Comparison of ENCODE assay signal across 8 mouse cellular contexts in genomic region chr17:83972026-83972425, GRCm38 (mm10).
DNase-seq lines count a peak whose midpoint lies in the region; ATAC-seq lines count a peak whose summit lies in the region.

No protein-coding gene starts in this region.

- peaks cover 9% of the 10 kb centered on the region; the same call in 1 of the 2 replicates for H3K4me1 ChIP-seq in kidney, embryonic 14.5 days (ENCODE audit: control insufficient read depth, insufficient read depth, low read length)
- H3K4me1 ChIP-seq in embryonic facial prominence, embryonic 14.5 days (ENCODE audit: control insufficient read depth, insufficient read depth, low read length): peaks cover 7% of the 10 kb centered on the region
- peaks cover 45% of the 10 kb centered on the region for H3K4me1 ChIP-seq in limb, embryonic 13.5 days

- H3K27me3 ChIP-seq in kidney, embryonic 14.5 days (ENCODE audit: control insufficient read depth, insufficient read depth, low read length): no peaks in the 10 kb centered on the region
- H3K27me3 ChIP-seq in embryonic facial prominence, embryonic 14.5 days (replicated peaks; ENCODE audit: control insufficient read depth, insufficient read depth, low read length): no peaks in the 10 kb centered on the region
- H3K27me3 ChIP-seq in limb, embryonic 13.5 days: no peaks in the 10 kb centered on the region

- no peaks in the 10 kb centered on the region for H3K36me3 ChIP-seq in kidney, embryonic 14.5 days (ENCODE audit: control insufficient read depth, insufficient read depth, low read length)
- no peaks in the 10 kb centered on the region for H3K36me3 ChIP-seq in embryonic facial prominence, embryonic 14.5 days (ENCODE audit: control insufficient read depth, insufficient read depth, low read length)
- H3K36me3 ChIP-seq in limb, embryonic 13.5 days: no peaks in the 10 kb centered on the region

- no peaks in the 10 kb centered on the region for H3K9me3 ChIP-seq in kidney, embryonic 14.5 days (ENCODE audit: control insufficient read depth, low read length)
- no peaks in the 10 kb centered on the region for H3K9me3 ChIP-seq in embryonic facial prominence, embryonic 14.5 days (ENCODE audit: control insufficient read depth, low read length)
- no peaks in the 10 kb centered on the region for H3K9me3 ChIP-seq in limb, embryonic 13.5 days

- peak; percentile 53 for ATAC-seq in kidney, embryonic 14.5 days (ENCODE audit: low FRiP score, low TSS enrichment)
- peak; percentile 71 for ATAC-seq in embryonic facial prominence, embryonic 14.5 days (ENCODE audit: low read depth)
- ATAC-seq in limb, embryonic 13.5 days (ENCODE audit: low FRiP score, low read depth): no peak
- no peak for ATAC-seq in erythroid progenitor cell, adult 5-6 weeks (replicated peaks; ENCODE audit: low FRiP score, poor library complexity, severe bottlenecking)

- no peak overlapping the region for H3K9ac ChIP-seq in kidney, embryonic 14.5 days (ENCODE audit: low read depth, low read length)
- H3K9ac ChIP-seq in embryonic facial prominence, embryonic 14.5 days (ENCODE audit: low read depth, low read length): no peak overlapping the region
- H3K9ac ChIP-seq in limb, embryonic 13.5 days: no peak overlapping the region

- no peak overlapping the region for H3K4me2 ChIP-seq in kidney, embryonic 14.5 days (replicated peaks; ENCODE audit: low read depth, low read length)
- H3K4me2 ChIP-seq in embryonic facial prominence, embryonic 14.5 days (ENCODE audit: low read depth, low read length): no peak overlapping the region
- no peak overlapping the region for H3K4me2 ChIP-seq in limb, embryonic 13.5 days (replicated peaks)

- DNase-seq in kidney, adult 11 months: no peak
- DNase-seq in Muller cell, postnatal 12 days (ENCODE audit: inconsistent ontology term): peak; percentile 54
- DNase-seq in embryonic facial prominence, embryonic 14.5 days (ENCODE audit: low spot score): no peak
- DNase-seq in cerebellum, adult 11-12 months: no peak
- DNase-seq in thymus, adult 18-20 months: no peak

- no peak overlapping the region for H3K4me3 ChIP-seq in kidney, embryonic 14.5 days (ENCODE audit: low read length)
- no peak overlapping the region for H3K4me3 ChIP-seq in embryonic facial prominence, embryonic 14.5 days (ENCODE audit: low read depth, low read length)
- H3K4me3 ChIP-seq in limb, embryonic 13.5 days: no peak overlapping the region

- H3K27ac ChIP-seq in kidney, embryonic 14.5 days (ENCODE audit: low read depth, low read length): peak overlapping the region; percentile 17; the same call in 1 of the 2 replicates
- H3K27ac ChIP-seq in embryonic facial prominence, embryonic 14.5 days (replicated peaks; ENCODE audit: low read depth, low read length): no peak overlapping the region
- H3K27ac ChIP-seq in limb, embryonic 13.5 days: peak overlapping the region; percentile 48; the same call in 1 of the 2 replicates

- 21% methylated on average over 5 of the region's 5 CpGs for WGBS in kidney, embryonic 14.5 days
- 26% methylated on average over 5 of the region's 5 CpGs for WGBS in embryonic facial prominence, embryonic 14.5 days
- 57% methylated on average over 5 of the region's 5 CpGs for WGBS in limb, embryonic 13.5 days

Comparison
In these comparisons a context has a peak if more than half of its experiments do, and no peak if none do; other contexts are left out.
1. ATAC-seq: peak in kidney, embryonic 14.5 days (single experiment) and embryonic facial prominence, embryonic 14.5 days (single experiment); none in limb, embryonic 13.5 days (single experiment) and erythroid progenitor cell, adult 5-6 weeks (single experiment).